Mouse (Mus musculus) heart, embryonic 16.5 days (tissue): ENCODE results near the gene Rnf181. TPM values are rescaled to one million over a fixed set of nuclear protein-coding genes. Genes with fewer than 3 reads are reported as not detected.

Source experiments
- ATAC-seq: fragments of 200-750 bp; cut with Nextera tagmentation; replicated peaks from 2 replicates; pipeline ENCODE4 v1.8.0; 2017; ENCODE audit warnings: moderate number of reproducible peaks; ENCODE audit not compliant: insufficient read depth, low FRiP score; ENCODE audit errors: extremely low read depth
- H3K27ac ChIP-seq: fragments of 300-500 bp; sonication (generic); 2 replicates; pipeline ENCODE4 v1.5.1; 2014; ENCODE audit warnings: mild to moderate bottlenecking, low read length, control low read depth, moderate library complexity
- H3K27me3 ChIP-seq: fragments of 300-500 bp; sonication (generic); 2 replicates; pipeline ENCODE4 v1.6.1; 2014; ENCODE audit warnings: low read length, mixed read lengths; ENCODE audit not compliant: control insufficient read depth, insufficient read depth
- H3K36me3 ChIP-seq: fragments of 300-500 bp; sonication (generic); 2 replicates; pipeline ENCODE4 v1.6.1; 2014; ENCODE audit not compliant: control insufficient read depth, insufficient read depth
- H3K4me1 ChIP-seq: fragments of 300-500 bp; sonication (generic); 2 replicates; pipeline ENCODE4 v1.6.1; 2014; ENCODE audit warnings: low read length, mixed read lengths; ENCODE audit not compliant: control insufficient read depth, insufficient read depth
- H3K4me2 ChIP-seq: fragments of 300-500 bp; sonication (generic); 2 replicates; pipeline ENCODE4 v1.6.1; 2014; ENCODE audit warnings: low read depth, mild to moderate bottlenecking, control low read depth, low read length
- H3K4me3 ChIP-seq: fragments of 300-500 bp; sonication (generic); 2 replicates; pipeline ENCODE4 v1.5.1; 2014; ENCODE audit warnings: mild to moderate bottlenecking, control low read depth, low read length
- H3K9ac ChIP-seq: fragments of 300-500 bp; sonication (generic); 2 replicates; pipeline ENCODE4 v1.6.1; 2014; ENCODE audit warnings: low read length, control low read depth
- H3K9me3 ChIP-seq: fragments of 300-500 bp; sonication (generic); replicated peaks from 2 replicates; pipeline ENCODE4 v1.6.1; 2016; ENCODE audit warnings: low read length; ENCODE audit not compliant: control insufficient read depth
- WGBS: fragments of 180-500 bp; shearing (Covaris S2); extraction: QIAGEN DNeasy Blood & Tissue Kit; methylation state at CpG from one replicate; pipeline ENCODE4 v1.1.7; 2014; 5-methylcytosine and 5-hydroxymethylcytosine counted together
- polyA plus RNA-seq: library from polyadenylated mRNA; unstranded; fragments of >200 nt; fragmentation: Nextera tagmentation; extraction: Ambion mirVana; gene quantifications from 2 replicates; pipeline ENCODE4 v1.2.1, GENCODE M21; 2015

Rnf181 gene
- polyA plus RNA-seq, 1 experiment from 2014 or later: 93.6 TPM

DNA sequence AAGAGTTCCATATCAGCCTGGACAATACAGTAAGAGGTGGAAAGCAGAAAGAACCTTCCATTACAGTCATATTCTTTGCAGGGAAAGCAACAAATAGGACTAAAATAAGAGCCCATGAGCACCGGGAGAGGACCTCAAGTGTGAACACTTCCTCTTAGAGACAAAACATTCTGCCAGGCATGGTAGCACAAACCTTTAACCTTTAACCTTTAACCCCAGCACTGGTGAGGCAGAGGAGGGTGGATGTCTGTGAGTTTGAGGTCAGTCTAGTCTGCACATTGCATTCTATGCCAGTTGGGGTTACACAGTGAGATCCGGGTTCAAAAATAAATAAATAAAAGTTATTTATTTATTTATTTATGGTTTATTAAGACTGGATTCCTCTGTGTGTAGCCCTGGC lies 26.3 kb downstream of the Rnf181 start:
- Histone ChIP-seq H3K27me3 (no peaks in the 10 kb centered on the region), H3K36me3 (peaks cover 24% of the 10 kb centered on the region), H3K4me1 (peaks cover 12% of the 10 kb centered on the region), H3K4me3 (no peak overlapping the region), H3K9me3 (no peaks in the 10 kb centered on the region), H3K27ac (no peak overlapping the region), H3K9ac (no peak overlapping the region), H3K4me2 (no peak overlapping the region)
- no peak for ATAC-seq
- 61% methylated on average over 2 of the region's 2 CpGs for WGBS

DNA sequence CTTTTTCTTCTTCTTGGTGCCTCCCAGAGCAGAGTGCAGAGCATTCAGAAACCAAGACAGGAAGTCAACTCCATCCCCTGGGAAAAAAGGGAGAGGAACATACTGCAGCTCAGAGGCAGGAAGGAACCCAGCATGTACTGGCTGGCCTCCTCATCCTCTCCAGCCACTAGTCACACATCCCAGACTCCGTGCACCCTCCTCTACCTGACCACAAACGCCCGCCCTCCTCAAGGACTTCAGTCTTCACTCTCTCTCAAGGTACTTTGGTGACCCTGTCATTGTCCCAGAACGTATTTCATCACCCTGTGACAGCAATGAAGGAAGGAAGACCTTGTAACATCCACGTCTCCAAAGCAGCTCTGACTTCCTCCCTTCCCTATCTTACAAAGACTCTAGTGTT lies 33.6 kb downstream of the Rnf181 start:
- Histone ChIP-seq H3K9ac (no peak overlapping the region), H3K9me3 (no peaks in the 10 kb centered on the region), H3K27ac (peak overlapping the region; percentile 64), H3K4me1 (peaks cover 7% of the 10 kb centered on the region; the same call in 1 of the 2 replicates), H3K36me3 (peaks cover 38% of the 10 kb centered on the region), H3K4me2 (no peak overlapping the region), H3K4me3 (no peak overlapping the region), H3K27me3 (no peaks in the 10 kb centered on the region)
- 41% methylated on average over 5 of the region's 5 CpGs for WGBS
- ATAC-seq: peak; percentile 41; the same call in 1 of the 2 replicates

GRCm38 (mm10) chr6:72330133-72330532 lies 36.6 kb downstream of the Rnf181 start:
- Histone ChIP-seq H3K4me3 (no peak overlapping the region), H3K4me1 (peaks cover 7% of the 10 kb centered on the region; the same call in 1 of the 2 replicates), H3K9me3 (no peaks in the 10 kb centered on the region), H3K27me3 (no peaks in the 10 kb centered on the region), H3K36me3 (peaks cover 37% of the 10 kb centered on the region), H3K9ac (no peak overlapping the region), H3K27ac (no peak overlapping the region), H3K4me2 (no peak overlapping the region)
- 92% methylated on average over 4 of the region's 4 CpGs for WGBS
- ATAC-seq: no peak

- H3K4me1 ChIP-seq: peaks cover 7% of the 10 kb centered on the region; the same call in 1 of the 2 replicates
- H3K27me3 ChIP-seq: no peaks in the 10 kb centered on the region
- no peak overlapping the region for H3K4me3 ChIP-seq
- H3K4me2 ChIP-seq: no peak overlapping the region
- ATAC-seq: no peak
- H3K9ac ChIP-seq: no peak overlapping the region
- 90% methylated on average over 5 of the region's 5 CpGs for WGBS
- peaks cover 42% of the 10 kb centered on the region for H3K36me3 ChIP-seq
- H3K9me3 ChIP-seq: no peaks in the 10 kb centered on the region
- H3K27ac ChIP-seq: no peak overlapping the region
Observed at GRCm38 (mm10) chr6:72329019-72329418, 37.7 kb downstream of the Rnf181 start.

- Histone ChIP-seq H3K4me1 (no peaks in the 10 kb centered on the region), H3K27ac (no peak overlapping the region), H3K27me3 (no peaks in the 10 kb centered on the region), H3K36me3 (peaks cover 57% of the 10 kb centered on the region), H3K4me2 (no peak overlapping the region), H3K9ac (no peak overlapping the region), H3K9me3 (no peaks in the 10 kb centered on the region), H3K4me3 (no peak overlapping the region)
- WGBS: 66% methylated on average over 6 of the region's 6 CpGs
- no peak for ATAC-seq
Observed at GRCm38 (mm10) chr6:72326274-72326673, 40.5 kb downstream of the Rnf181 start.

- no peaks in the 10 kb centered on the region for H3K4me1 ChIP-seq
- 81% methylated on average over 6 of the region's 6 CpGs for WGBS
- no peak overlapping the region for H3K4me3 ChIP-seq
- no peak for ATAC-seq
- H3K9me3 ChIP-seq: no peaks in the 10 kb centered on the region
- H3K9ac ChIP-seq: no peak overlapping the region
- peaks cover 69% of the 10 kb centered on the region for H3K36me3 ChIP-seq
- no peak overlapping the region for H3K27ac ChIP-seq
- H3K4me2 ChIP-seq: no peak overlapping the region
- no peaks in the 10 kb centered on the region for H3K27me3 ChIP-seq
Observed at GRCm38 (mm10) chr6:72323786-72324508, 42.8 kb downstream of the Rnf181 start.

GRCm38 (mm10) chr6:72322936-72323335 lies 43.8 kb downstream of the Rnf181 start:
- no peak overlapping the region for H3K4me2 ChIP-seq
- 94% methylated on average over 3 of the region's 3 CpGs for WGBS
- H3K4me1 ChIP-seq: no peaks in the 10 kb centered on the region
- H3K36me3 ChIP-seq: peaks cover 66% of the 10 kb centered on the region
- ATAC-seq: no peak
- H3K27me3 ChIP-seq: no peaks in the 10 kb centered on the region
- no peaks in the 10 kb centered on the region for H3K9me3 ChIP-seq
- H3K4me3 ChIP-seq: no peak overlapping the region
- no peak overlapping the region for H3K27ac ChIP-seq
- H3K9ac ChIP-seq: no peak overlapping the region

GRCm38 (mm10) chr6:72319019-72319418 lies 47.7 kb downstream of the Rnf181 start:
- Histone ChIP-seq H3K27me3 (no peaks in the 10 kb centered on the region), H3K4me1 (peaks cover 5% of the 10 kb centered on the region; the same call in 1 of the 2 replicates), H3K27ac (no peak overlapping the region), H3K9ac (no peak overlapping the region), H3K9me3 (no peaks in the 10 kb centered on the region), H3K4me3 (no peak overlapping the region), H3K36me3 (peaks cover 47% of the 10 kb centered on the region), H3K4me2 (no peak overlapping the region)
- ATAC-seq: 0 out of 2 replicates have a peak, but pooled peaks have one; percentile 19
- WGBS: 62% methylated on average over 11 of the region's 11 CpGs

DNA sequence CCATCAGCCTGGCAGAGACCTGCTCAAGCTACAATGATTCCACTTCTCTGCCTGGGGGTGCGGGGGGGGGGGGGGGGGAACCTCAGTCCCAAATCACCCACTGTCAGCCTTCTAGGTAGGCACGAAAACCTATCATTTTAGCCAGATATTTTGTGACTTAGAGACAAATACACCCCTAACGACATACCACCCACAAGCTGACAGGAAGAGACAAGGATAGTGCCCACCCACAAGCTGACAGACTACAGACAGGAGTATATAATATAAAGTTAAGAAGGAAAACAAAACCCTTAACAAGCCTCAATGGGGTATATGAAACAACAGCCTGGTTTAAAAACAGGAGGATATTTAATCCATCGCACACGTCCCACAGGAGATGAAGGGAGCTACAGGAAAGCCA lies 48.3 kb downstream of the Rnf181 start:
- peaks cover 9% of the 10 kb centered on the region for H3K4me1 ChIP-seq
- H3K4me3 ChIP-seq: no peak overlapping the region
- no peaks in the 10 kb centered on the region for H3K9me3 ChIP-seq
- H3K4me2 ChIP-seq: no peak overlapping the region
- ATAC-seq: no peak
- no peak overlapping the region for H3K9ac ChIP-seq
- H3K36me3 ChIP-seq: peaks cover 44% of the 10 kb centered on the region
- H3K27ac ChIP-seq: no peak overlapping the region
- 75% methylated on average over 5 of the region's 5 CpGs for WGBS
- H3K27me3 ChIP-seq: no peaks in the 10 kb centered on the region
